Mouse (Mus musculus) left cerebral cortex, adult 11 months (tissue): ENCODE data around the gene Gm3618.
"Not testable (repeated sequence)": the region's sequence is repeated elsewhere in the genome, so short reads cannot be mapped to it uniquely, and the experiment has no call there.

Experiments used
- DNase-seq: peaks from one replicate; pipeline ENCODE4 v3.0.0; 2022; ENCODE audit warnings: low spot score

Gm3618 gene

DNA sequence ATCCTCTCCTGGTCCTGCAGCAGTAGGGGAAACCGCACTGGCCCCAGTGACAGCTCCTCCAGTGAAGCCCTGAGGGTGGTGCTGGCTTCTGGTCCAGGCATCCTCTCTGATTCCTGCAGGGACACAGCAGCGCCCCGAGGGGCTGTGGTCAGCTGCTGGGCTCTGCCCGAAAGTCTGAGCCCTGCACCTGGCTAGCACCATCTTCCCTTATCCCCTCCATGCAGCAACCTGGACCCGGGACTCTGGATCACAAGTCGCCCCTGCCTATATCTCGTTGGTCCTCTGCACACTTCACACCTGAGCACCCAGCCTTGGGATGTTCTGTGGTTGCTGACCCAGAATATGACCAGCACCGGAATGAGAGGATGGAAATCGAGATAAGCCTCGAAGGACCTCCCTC, at the start of gene Gm3618:
Gene Gm3618 (minus strand): TSS at position 101 of the 400 bp plus-strand sequence.
- DNase-seq, result not testable (repeated sequence)

- DNase-seq, result not testable (repeated sequence)
Observed at GRCm38 (mm10) chr14:6390219-6390618, 46.7 kb upstream of the Gm3618 start, which contains the start of gene Gm16440. Gene Gm16440, minus strand, starts transcription at chr14:6390319.

DNA sequence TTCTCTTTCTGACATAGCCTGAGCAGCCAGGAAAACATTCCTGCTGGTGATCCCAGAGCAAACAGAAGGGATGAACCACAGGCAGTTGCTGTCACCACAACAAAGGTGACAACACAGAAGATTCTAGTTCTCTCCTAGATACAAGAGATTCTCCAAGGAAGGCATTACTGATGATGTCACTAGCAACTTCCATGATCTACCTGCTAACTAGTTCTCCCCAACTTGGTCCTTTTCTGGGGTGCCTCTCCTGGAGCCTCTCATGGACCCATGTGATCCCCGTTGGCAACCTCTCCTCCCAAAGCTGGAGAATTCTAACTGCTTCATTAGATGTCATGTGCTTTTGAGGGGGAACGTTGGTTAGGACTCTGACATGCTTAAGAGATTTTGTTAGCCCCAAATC, 38.7 kb downstream of the Gm3618 start, which contains the start of gene Gm21103:
Gene Gm21103 (minus strand): TSS at position 101 of the 400 bp plus-strand sequence.
- not testable (repeated sequence) for DNase-seq

DNA sequence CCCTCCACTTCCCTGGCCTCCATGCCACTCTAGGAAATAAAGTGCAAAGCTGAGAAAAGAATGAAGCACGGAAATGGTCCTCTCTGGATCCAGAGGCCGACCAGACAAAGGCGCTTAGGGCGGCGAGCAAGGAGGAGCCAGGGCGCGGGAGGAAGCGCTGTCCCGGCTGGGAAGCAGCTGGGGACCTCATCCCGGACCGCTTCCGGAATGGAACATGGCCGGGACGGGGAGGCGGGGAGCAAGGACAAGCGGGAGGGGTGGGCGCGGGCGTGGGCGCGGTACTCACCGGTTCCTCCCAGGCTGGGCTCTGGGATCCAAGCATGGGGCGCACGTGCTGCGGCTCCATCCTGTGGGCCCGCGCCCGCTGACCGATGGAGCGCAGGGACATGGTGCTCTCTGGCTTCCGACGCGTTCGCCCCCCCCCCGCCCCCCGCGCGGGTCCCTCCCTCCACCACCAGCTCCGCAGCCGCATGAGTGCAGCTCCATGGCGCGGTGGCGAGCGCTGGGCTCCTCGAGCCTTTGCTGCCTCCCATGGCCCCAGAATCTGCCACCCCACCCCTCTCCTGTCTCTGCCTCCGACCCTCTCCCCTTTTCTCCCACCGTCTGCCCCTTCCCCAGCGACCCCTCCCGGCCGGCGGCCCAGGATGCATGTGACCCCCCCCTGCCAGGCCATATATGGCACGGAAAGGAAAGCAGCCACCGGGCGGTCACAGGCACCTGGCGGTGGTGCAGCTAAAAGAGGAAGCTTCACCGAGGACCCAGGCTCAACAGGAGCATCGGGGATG, 56.4 kb downstream of the Gm3618 start, which contains the start of gene Gm3411:
Gene Gm3411 (minus strand): TSS at position 320 of the 785 bp plus-strand sequence.
- not testable (repeated sequence) for DNase-seq
